ENCODE assay signal across 8 mouse cellular contexts in genomic region chr5:142963705-142964494, GRCm38 (mm10). TPM values are rescaled to one million over a fixed set of nuclear protein-coding genes. Genes with fewer than 3 reads are reported as not detected.
DNase-seq lines count a peak whose midpoint lies in the region; ATAC-seq lines count a peak whose summit lies in the region.

No protein-coding gene starts in this region.

- DNase-seq in layer of hippocampus, adult 11-12 months (ENCODE audit: low spot score) = peak; percentile 57
- DNase-seq in layer of hippocampus, adult 9-10 months (ENCODE audit: low spot score) = no peak
- DNase-seq in adrenal gland, postnatal 14 days = peak; percentile 64
- DNase-seq in left cerebral cortex, postnatal 10 days (ENCODE audit: extremely low spot score in 1 of 2, low spot score in 2 of 2) = peak; percentile 63 to 73
- DNase-seq in spleen, postnatal 36 days (ENCODE audit: low spot score in 2 of 2) = no peak
- DNase-seq in kidney, adult 9 months = no peak

- peaks cover 56% of the 10 kb centered on the region for H3K4me1 ChIP-seq in neural tube, embryonic 15.5 days

- intact Hi-C loops in left cerebral cortex, postnatal 10 days (cut with DNase I) = loop anchor here (5.0 kb wide), 1 partner anchor 57 kb away; the partner anchor contains the start of gene Actb

- peak overlapping the region; percentile 94 for H3K27ac ChIP-seq in neural tube, embryonic 15.5 days (replicated peaks)

- peak; percentile 11 for ATAC-seq in frontal cortex, adult (ENCODE audit: low TSS enrichment)
- ATAC-seq in neural tube, embryonic 15.5 days (ENCODE audit: low FRiP score) = no peak

- H3K36me3 ChIP-seq in neural tube, embryonic 15.5 days = peaks cover 15% of the 10 kb centered on the region

- H3K4me3 ChIP-seq in neural tube, embryonic 15.5 days (replicated peaks) = peak overlapping the region; percentile 72

- no peaks in the 10 kb centered on the region for H3K9me3 ChIP-seq in neural tube, embryonic 15.5 days (replicated peaks)

- peak overlapping the region; percentile 97 for H3K4me2 ChIP-seq in neural tube, embryonic 15.5 days

- H3K9ac ChIP-seq in neural tube, embryonic 15.5 days (replicated peaks) = peak overlapping the region; percentile 97

- 28% methylated on average over 17 of the region's 17 CpGs for WGBS in neural tube, embryonic 15.5 days

- no peaks in the 10 kb centered on the region; the same call in 1 of the 2 replicates for H3K27me3 ChIP-seq in neural tube, embryonic 15.5 days (replicated peaks)

RNA-seq across cellular contexts. Expression of gene Fscn1, which starts 3.8 kb away (rescaled TPM):
- 62.0 and 75.3 TPM in 2 replicates for total RNA-seq in adrenal gland, postnatal 14 days (2021)
- 100 to 1,000 TPM; 442 to 448 TPM for total RNA-seq in left cerebral cortex, postnatal 10 days (2021)
- polyA plus RNA-seq in neural tube, embryonic 15.5 days (2015; fragmentation: Nextera tagmentation; extraction: Ambion mirVana) = 385 and 432 TPM in 2 replicates

RNA-seq across cellular contexts. Expression of gene Actb, which starts 57.3 kb away (rescaled TPM):
- total RNA-seq in adrenal gland, postnatal 14 days (2021) = 2,967 and 3,254 TPM in 2 replicates
- 1,000 to 10,000 TPM; 3,611 to 3,673 TPM for total RNA-seq in left cerebral cortex, postnatal 10 days (2021)
- polyA plus RNA-seq in neural tube, embryonic 15.5 days (2015; fragmentation: Nextera tagmentation; extraction: Ambion mirVana) = 12,525 and 12,918 TPM in 2 replicates

Comparison
In these comparisons a context has a peak if more than half of its experiments do, and no peak if none do; other contexts are left out.
1. DNase-seq: peak in layer of hippocampus, adult 11-12 months (single experiment), adrenal gland, postnatal 14 days (single experiment) and left cerebral cortex, postnatal 10 days (2 of 2); none in layer of hippocampus, adult 9-10 months (single experiment), spleen, postnatal 36 days (0 of 2) and kidney, adult 9 months (single experiment).